Mouse (Mus musculus): ENCODE results near the gene Cpsf6. TPM values are rescaled to one million over a fixed set of nuclear protein-coding genes. Genes with fewer than 3 reads are reported as not detected.

Gene Cpsf6
- total RNA-seq (2023): 100 to 1,000 TPM; 162 to 165 TPM

GRCm38 (mm10) chr10:117379908-117380307, at the start of gene Cpsf6:
Cpsf6 (minus strand) TSS chr10:117380015.

Other genes with a start within 250 kb of the Cpsf6 start
- gene Frs2, start 231.5 kb downstream of the Cpsf6 start, total RNA-seq (2023): 10 to 100 TPM; 26.7 to 28.1 TPM
- 100 to 1,000 TPM; 106 to 115 TPM for gene Yeats4, start 155.5 kb downstream of the Cpsf6 start, total RNA-seq (2023)
- not detected for gene 9530003J23Rik, start 141.3 kb downstream of the Cpsf6 start, total RNA-seq (2023)
- gene Lyz2, start 97.7 kb downstream of the Cpsf6 start, total RNA-seq (2023): 10 to 100 TPM in 1 of 2 experiments, 1 to 10 TPM in 1; 4.7 to 12.8 TPM
- gene Lyz1, start 87.1 kb downstream of the Cpsf6 start, total RNA-seq (2023): 1 to 10 TPM in 1 of 2 experiments, under 1 TPM in 1; 0.62 to 1.8 TPM
- 10 to 100 TPM; 61.2 to 71.1 TPM for gene Cpm, start 249.5 kb upstream of the Cpsf6 start, total RNA-seq (2023)

All from B cell, adult 67 days (primary cell).